Mouse (Mus musculus): ENCODE results near the gene Hoxa3.

Gene Hoxa3

DNA sequence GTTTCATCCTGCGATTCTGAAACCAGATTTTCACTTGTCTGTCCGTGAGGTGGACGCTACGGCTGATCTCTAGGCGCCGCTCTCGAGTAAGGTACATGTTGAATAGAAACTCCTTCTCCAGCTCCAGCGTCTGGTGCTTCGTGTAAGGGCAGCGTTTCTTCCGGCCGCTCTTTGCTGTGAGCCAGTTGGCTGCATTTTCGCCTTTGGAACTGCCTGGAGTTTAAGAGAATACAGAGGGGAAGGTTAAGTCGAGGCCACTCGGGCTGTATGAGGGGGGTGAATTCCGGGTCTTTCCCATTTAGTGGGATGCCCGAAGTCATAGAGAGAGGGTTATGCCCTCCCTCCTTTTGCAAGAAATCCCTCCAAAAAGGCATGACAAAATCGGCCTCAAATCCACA lies 19.4 kb upstream of the Hoxa3 start:
- no peak for DNase-seq (ENCODE audit: low spot score in 2 of 2)

DNA sequence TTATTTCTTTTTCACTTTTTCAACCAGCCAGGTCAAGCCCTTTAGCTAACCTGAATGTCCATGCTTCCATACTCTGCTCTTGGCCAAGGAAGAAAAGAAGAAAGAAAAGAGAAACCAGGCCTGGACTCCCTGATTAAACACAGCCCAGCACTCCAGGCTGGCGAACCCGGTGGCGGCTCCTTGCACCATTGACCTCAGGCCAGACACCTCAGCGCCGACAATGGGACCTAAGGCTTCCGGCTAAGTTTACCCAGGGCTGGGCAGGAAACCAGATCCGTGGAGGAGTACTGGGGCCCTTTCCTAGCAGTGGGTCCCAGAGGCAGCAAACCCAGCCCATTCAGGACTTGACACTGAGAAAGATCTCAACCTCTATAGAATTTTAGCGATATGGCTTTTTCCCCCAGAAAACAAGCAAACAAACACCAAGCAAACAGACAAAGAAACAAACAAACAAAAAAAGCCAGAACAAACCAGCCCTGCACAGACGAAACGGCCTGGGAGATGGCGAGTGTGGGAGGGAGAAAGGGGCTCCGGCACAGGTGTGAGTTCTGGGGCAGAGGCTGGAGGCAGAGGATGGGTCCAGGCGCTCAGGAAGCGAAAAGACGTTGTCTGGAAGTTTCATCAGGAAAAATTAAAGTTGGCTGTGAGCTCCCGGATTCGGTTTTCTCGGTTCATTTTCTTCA lies 18.9 kb upstream of the Hoxa3 start:
- DNase-seq (ENCODE audit: low spot score in 2 of 2), result no peak

- DNase-seq (ENCODE audit: low spot score in 2 of 2), result no peak
Observed at GRCm38 (mm10) chr6:52230516-52231165, 17.5 kb upstream of the Hoxa3 start, which contains the start of gene Hoxa9. Hoxa9 (minus strand) TSS chr6:52231089.

- DNase-seq (ENCODE audit: low spot score in 2 of 2), result no peak
Observed at GRCm38 (mm10) chr6:52229558-52230416, 16.7 kb upstream of the Hoxa3 start.

DNA sequence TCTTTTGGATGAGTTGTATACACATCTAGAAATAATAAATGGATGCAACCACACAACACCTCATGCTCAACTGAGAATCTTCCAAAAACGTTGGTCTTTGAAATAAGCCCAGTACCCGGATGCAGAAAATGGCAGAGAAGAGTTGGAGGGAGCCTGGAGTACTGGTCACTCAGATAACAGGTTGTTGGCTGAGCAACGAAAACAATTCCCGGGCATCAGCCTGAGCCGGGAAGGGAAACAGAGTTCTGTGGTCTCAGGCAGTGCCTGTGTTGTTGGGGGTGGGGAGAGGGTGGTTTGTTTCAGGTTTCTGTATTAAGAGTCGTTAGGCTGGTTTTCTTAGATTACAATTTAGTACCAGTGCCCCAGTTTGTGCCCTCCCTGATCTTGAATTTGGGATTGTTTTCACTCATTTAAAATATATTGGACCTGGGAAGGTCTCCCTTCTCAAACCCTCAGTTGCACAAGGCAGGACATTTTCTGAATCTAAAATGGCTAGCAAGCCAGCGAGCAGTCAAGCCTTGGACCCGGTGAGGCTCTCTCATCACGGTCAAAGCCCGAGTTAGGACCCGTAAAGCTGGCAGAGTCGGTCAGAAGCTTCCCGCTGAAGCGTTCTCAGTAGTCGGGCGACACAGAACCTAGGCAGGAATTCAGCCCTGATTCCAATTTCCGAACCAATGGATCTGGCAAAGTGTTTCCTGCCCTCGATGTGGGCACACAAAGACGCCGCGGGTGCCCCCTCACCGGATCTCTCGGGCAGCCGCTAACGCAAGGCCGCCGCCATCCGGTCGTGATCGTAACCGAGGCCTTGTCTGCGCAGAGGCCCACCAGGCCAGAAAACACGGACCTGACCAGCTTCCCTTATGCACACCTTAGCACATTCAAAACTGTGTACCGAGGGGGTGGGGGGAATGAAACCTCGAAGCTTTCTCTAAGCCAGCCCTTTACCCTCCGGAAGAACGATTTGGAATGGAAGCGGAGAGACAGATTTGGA lies 15.6 kb upstream of the Hoxa3 start:
- no peak for DNase-seq (ENCODE audit: low spot score in 2 of 2)

- DNase-seq (ENCODE audit: low spot score in 2 of 2), result no peak
Observed at GRCm38 (mm10) chr6:52227470-52228222, 14.5 kb upstream of the Hoxa3 start.

DNA sequence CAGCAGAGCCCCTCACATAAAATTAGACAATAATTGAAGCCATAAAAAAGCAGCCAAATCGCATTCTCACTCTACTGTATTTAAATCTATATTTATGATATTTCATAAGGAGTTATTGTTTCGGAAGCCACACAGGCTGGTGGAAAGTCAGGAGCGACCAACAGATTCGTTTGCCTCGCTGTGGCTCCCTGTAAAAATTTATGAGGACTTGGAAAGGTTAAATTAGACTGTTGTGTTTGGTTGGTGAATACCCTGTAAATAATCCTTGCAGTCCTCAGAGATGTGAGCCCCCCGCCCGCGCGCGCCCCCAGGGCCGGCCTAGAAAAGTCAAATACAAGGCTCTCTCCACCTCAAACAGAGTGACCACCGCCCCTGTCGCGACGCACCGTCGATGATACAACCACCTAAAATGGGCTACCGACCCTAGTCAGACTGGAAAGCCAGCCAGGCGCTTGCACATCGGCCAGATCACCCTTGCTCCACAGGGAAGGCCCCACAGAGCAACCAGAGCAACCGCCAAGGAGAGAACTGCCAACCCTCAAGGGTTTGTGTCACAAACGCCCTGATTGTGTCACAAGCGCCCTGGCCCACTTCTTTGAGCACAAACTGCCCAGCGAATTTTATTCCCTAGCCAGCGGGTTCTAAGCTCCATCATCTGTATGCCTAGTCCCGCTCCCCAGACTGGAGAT lies 13.6 kb upstream of the Hoxa3 start:
- DNase-seq (ENCODE audit: low spot score in 2 of 2), result no peak

DNA sequence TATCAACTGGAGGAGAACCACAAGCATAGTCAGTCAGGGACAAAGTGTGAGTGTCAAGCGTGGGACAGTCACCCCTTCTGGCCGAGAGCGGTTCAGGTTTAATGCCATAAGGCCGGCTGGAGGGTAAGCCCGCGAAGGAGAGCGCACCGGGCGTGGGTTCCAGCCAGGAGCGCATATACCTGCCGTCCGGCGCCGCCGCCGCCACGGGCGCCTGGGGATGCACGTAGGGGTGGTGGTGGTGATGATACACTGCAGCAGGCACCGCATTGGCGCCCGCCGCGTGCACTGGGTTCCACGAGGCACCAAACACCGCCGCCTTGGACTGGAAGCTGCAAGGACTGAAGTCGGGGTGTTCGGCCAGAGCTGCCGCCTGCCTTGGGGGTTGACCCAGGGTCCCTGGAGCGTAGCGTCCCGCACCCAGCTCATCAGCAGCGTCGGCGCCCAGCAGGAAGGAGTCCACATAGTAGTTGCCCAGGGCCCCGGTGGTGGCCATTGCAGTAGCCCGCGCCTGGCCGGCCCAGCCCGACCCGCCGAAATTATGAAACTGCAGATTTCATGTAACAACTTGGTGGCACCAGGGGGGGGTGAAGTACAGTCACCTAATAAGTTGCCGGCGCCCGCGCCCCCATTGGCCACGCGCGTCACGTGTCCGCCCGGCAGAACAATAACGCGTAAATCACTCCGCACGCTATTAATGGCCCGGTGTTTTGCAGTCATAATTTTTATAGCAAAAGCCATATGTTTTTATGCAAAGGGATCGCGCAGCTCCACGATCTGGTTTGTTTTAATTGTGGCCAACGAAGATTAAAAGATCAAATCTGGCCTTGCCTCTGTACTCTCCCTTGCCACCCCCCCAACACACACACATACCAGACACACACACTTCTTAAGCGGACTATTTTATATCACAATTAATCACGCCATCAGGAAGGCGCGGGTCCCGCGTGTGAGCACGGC lies 12.8 kb upstream of the Hoxa3 start:
- DNase-seq (ENCODE audit: low spot score in 2 of 2), result no peak

DNA sequence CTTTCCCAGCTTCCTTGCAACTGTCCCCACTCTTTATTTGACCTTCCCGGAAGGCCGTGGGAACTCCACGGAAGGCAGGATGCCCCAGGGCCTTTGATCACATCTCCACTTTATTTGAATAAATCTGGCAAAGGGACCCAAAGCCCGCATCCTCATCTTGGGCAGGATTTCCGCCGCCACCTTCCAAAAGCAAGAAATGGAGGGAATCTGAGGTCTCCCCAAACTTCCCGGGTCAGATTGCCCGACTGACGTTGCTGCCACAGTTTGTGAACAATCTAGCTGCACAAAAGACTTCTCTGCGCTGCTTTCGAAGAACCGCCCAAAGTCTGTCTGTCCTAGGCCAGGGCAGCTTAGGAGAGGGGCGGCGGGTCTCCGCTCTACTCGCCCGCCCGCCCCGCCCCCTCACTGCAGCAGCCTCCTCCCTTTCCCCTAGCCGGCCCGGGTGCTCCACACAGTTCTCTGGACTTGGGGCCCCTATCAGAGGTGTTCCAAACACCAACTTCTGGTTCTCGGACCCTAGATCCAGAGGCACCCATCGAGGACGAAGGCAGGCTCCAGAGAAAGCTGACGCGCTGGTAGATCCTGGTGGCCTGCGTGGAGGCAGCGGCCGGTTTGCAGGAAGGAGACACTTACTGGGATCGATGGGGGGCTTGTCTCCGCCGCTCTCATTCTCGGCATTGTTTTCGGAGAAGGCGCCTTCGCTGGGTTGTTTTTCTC lies 11.9 kb upstream of the Hoxa3 start:
- DNase-seq (ENCODE audit: low spot score in 2 of 2), result no peak

- no peak for DNase-seq (ENCODE audit: low spot score in 2 of 2)
Observed at GRCm38 (mm10) chr6:52223939-52224760, 11.0 kb upstream of the Hoxa3 start.

GRCm38 (mm10) chr6:52222729-52223128 lies 9.6 kb upstream of the Hoxa3 start:
- DNase-seq (ENCODE audit: low spot score in 2 of 2), result no peak

DNA sequence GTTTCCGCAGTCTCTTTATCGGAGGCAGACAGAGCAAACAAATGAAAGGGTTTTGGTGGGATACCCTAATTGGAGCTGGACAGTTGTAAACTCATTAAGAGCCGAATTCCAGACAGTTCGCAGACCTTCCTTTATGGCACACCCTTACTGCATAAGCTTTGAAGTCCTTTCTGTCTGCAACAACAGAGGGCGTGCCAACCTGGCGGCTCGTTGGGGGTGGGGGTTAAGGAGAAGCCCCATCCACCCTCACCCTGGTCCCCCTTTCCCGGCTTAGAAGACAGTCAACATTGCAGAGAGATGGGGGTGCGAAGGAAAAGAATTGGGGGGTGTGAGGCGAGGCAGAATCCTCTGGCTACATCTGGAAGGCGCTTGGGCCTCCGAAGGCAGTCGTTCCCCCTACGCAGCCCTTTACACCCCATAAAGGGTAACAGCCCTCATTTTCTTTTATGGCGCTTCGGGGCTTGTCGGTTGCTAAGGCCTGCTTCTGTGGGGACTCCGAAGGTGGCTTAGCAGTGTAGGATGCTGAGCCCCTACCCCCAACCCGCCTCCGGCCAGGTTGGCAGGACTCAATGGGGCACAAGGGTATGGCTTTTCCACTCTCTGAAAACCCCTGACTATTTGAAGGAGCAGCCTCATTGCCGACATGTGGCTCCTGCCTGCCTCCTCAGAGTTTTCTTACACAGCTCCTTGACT lies 9.0 kb upstream of the Hoxa3 start:
- DNase-seq (ENCODE audit: low spot score in 2 of 2), result no peak

DNA sequence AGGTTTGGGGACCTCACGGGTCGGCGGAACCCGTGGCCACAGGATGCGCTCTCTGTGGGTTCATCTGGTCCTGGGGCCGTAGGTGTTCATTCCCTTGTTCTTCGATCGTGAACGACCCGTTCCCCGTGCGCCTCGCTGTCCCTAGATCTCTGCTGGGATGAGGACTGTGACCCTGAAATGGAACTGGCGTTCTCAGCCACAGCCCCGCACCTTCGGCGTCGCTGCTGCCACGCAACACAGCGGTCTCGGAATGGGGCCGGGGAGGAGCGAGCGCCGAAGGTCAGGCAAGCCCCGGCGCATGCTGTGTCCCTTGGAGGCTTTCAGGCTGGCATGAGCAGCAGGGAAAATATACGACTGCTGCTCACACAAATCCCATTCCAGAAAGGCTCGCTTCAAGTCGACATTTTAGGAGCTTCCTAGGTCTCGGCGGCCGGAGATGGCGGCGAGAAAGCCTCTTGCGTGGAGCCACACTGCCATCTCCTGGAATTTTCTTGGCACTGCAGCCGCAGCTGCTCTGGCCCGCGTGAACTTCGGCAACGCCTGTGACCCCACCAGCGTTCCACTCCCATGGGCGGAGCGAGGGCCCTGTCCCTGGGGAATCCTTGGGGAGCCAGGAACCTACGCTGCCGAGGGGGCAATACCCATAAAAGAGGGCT lies 8.3 kb upstream of the Hoxa3 start, which contains the start of gene Hoxa7:
Gene Hoxa7, minus strand, starts transcription at position 518 of the 656 bp plus-strand sequence.
- DNase-seq (ENCODE audit: low spot score in 2 of 2), result peak; percentile 77 to 90

DNA sequence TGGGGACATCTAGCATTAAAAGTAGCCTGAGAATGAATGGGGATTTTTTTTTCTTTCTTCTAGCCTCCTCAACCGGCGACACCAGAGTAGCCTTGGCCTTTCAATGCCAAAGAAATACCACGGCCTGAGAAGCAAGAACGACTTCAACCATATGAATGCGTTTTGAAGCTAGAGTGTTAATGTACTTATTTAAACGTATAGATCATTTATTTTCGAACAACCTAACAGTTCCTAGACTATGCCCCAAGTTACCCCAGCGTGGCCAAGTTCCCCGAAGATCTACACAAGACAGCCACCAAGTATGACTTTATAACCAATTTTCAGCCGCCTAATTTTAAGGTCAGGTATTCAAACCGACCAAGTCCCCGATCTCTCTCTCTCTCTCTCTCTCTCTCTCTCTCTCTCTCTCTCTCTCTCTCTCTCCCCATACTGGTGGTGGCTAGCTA lies 7.8 kb upstream of the Hoxa3 start:
- DNase-seq (ENCODE audit: low spot score in 2 of 2), result no peak

DNA sequence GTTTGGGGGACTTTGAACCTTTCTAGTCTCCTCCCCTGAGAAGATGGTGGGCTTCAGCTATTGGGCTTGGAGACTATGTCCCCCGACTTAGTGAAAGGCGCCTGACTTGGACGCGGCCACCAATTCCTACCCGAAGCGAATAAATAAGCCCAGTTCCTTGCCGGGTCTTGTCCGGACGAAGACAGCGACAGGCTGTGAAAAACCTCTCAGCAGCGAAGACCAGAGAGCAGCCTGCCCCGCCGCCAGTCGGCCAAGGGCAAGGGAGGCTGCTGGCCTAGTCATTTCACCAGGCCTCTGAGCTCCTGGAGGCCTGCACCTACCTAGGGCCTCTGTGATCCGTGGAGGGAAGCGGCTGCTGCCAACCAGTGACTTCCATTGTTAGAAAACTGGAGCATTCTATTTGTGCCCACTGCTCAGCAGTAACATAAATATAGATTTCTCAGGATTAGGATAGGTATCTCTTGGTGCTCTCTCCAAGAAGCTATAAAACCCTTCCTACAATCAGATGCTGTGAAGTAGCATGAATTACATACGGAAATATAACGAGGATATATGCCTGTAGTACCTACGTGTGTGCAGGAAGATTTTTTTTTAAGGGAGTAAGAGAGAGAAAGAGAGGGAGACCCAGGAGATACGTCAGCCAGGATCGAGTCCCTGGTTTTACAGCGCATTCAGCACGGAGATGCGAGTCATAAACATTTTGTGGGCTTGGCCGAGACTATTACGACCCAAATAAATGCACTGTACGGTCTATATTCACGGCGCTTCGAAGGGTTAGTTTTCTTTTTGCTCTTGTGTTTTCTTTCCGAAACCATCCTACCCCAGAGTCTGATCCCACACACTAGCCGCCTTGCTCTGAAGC lies 7.1 kb upstream of the Hoxa3 start:
- no peak for DNase-seq (ENCODE audit: low spot score in 2 of 2)
